Mouse (Mus musculus) urinary bladder, postnatal 4 days (tissue): ENCODE measurements around the gene Cox17.

Source experiments
- DNase-seq, 2 experiments: peaks; one replicate each; pipeline ENCODE4 v3.0.0; 2021 to 2022; ENCODE audit warnings: low spot score in 2 of 2

The Cox17 gene

GRCm38 (mm10) chr16:38395060-38395730, 48.4 kb downstream of the Cox17 start:
- DNase-seq = no peak

- peak; percentile 63 to 81 for DNase-seq
Measured at GRCm38 (mm10) chr16:38396155-38396554, 49.4 kb downstream of the Cox17 start.

DNA sequence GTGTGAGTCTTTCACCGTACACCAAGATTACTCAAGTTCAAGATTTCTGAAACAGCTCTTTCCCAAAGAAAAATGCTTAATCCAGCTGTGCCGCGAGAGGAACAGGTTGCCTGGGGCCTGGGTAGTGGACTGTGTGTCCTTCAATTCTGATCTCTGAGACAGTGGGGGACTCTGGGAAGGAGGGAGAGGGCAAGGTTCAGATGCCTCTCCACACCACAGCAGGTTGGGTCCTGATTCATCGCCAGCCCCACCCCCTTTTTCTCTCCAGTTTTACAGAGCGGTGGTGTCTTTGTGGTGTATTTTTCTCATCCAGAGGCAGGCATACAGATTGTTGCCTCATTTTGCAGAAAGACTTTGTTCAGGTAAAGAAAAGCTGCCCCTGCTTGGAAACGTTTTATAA, 51.5 kb downstream of the Cox17 start:
- no peak for DNase-seq

DNA sequence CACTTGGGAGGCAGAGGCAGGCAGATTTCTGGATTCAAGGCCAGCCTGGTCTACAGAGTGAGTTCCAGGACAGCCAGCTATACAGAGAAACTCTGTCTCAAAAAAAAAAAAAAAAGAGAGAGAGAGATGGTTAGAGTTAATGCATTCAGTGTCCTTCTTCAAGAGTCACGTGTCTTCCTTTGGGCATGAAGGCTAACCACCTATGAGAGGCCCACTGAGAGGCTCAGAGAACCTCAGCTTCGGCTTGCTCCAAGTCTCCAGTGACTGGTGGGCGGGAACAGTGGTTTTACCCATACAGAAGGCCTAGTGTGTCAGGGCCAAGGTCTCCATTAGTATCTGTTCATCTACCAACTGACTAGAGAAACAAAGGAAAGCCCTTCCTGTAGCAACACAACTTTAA, 52.3 kb downstream of the Cox17 start:
- no peak for DNase-seq

DNA sequence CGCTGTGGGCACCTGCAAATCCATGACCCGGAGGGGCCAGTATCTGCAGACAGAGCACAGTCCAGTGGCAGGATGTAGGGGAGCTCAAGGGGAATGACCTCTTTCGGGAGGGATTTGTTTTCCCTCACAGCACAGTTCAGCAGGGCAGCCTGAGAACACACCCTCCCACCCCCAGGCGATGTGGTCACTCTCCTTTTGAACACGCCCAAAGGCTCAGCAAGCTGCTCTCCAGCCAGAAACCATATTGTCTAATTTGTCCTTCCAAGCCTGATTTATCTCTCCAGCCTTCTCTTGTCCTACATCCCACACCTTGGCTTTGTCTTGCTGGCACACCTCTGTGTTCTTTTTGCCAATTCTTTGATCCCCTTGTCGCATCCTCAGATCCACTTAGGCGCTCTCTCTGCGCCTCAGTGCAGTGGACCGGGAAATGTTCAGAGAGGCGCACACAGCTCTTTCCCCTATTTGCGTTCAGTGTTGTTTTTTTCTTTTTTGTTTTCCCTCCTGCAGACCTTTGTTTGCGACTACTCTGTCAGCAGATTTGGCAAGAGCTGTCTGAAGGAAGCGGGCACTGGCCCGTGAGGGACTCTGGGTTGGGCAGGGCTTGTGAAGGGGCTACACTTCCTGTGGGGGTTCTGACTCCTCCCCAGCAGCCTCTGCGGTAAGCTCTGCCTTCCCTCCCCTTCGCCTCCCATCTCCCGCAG, 52.9 kb downstream of the Cox17 start:
- DNase-seq = peak in 1 of 2 experiments; percentile 28

DNA sequence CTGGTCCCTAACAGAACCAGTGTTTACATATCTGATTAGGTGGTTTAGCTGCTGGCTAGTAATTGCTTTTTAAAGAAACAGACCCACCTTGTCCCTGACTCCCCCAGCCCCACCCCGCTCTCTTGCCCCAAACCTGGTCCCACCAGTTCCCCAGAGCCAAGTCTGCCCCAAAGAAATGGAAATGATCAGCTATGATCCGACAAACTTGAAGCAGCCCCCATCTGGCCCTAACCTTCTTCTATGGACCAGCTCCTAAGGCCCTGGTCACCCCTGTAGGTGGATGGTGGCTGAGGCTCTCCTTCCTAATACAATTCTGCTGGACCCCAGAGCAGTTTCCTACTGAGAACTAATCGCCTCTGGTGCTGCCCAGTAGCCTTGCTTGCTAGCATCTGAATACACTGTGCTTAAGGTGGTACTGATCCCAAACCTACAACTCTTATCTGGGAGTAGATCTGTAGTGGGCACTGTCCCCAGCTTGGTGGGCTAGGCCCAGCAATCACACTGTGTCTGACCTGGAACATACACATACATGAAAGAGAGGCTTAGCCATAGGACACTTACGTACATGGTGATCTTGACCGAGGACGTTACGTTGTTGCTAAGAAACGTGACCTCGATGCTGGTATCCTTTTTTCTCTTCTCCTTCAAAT, 53.6 kb downstream of the Cox17 start:
- DNase-seq = no peak

DNA sequence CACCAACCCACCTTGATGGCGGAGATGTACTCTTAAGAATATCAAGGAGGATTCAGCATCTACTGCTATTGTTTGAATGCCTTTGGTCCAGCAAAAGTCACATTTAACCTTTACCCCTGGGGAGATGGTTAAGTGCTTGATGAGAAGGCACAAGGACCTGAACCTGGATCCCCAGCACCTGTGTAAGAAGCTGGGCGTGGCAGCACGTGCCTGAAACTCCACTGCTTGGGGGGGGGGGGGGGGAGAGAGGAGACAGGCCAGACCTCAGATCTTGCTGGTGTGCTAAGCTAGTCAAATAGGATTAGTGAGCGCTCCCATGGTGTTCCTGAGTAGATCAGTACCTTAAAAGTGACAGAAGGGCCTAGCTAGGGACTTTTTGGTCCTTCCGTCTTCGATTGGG, 54.7 kb downstream of the Cox17 start:
- no peak for DNase-seq
